Mouse (Mus musculus): Measurements from ENCODE around the gene Zfp560. TPM values are rescaled to one million over a fixed set of nuclear protein-coding genes. Genes with fewer than 3 reads are reported as not detected.

Gene Zfp560
- polyA plus RNA-seq, 1 experiment, result 17.5 TPM

Other genes starting within 250 kb of the Zfp560 start
- not detected for gene Olfr870, start 211.1 kb downstream of the Zfp560 start, polyA plus RNA-seq (2012; fragmentation: generic; extraction: Trizol)
- gene Olfr871, start 173.0 kb downstream of the Zfp560 start, polyA plus RNA-seq (2012; fragmentation: generic; extraction: Trizol), result not detected
- not detected for gene Olfr872, start 148.1 kb downstream of the Zfp560 start, polyA plus RNA-seq (2012; fragmentation: generic; extraction: Trizol)
- gene Olfr39, start 102.8 kb downstream of the Zfp560 start, polyA plus RNA-seq (2012; fragmentation: generic; extraction: Trizol), result not detected
- not detected for gene Olfr873, start 86.6 kb downstream of the Zfp560 start, polyA plus RNA-seq (2012; fragmentation: generic; extraction: Trizol)
- not detected for gene Olfr18, start 49.1 kb downstream of the Zfp560 start, polyA plus RNA-seq (2012; fragmentation: generic; extraction: Trizol)
- gene Zfp26, start 75.0 kb upstream of the Zfp560 start, polyA plus RNA-seq (2012; fragmentation: generic; extraction: Trizol), result 1.9 TPM
- 5.1 TPM for gene Zfp426, start 107.6 kb upstream of the Zfp560 start, polyA plus RNA-seq (2012; fragmentation: generic; extraction: Trizol)
- 7.5 TPM for gene Zfp266, start 136.2 kb upstream of the Zfp560 start, polyA plus RNA-seq (2012; fragmentation: generic; extraction: Trizol)
- 2.7 TPM for gene Zfp846, start 196.1 kb upstream of the Zfp560 start, polyA plus RNA-seq (2012; fragmentation: generic; extraction: Trizol)

All from C2C12 (cell line).